Mouse (Mus musculus) layer of hippocampus, postnatal 14 days (tissue): ENCODE results near the gene Rgsl1. TPM values are rescaled to one million over a fixed set of nuclear protein-coding genes. Genes with fewer than 3 reads are reported as not detected.
"Not testable (repeated sequence)": the region's sequence is repeated elsewhere in the genome, so short reads cannot be mapped to it uniquely, and the experiment has no call there.

Source experiments
- DNase-seq, 2 experiments: peaks; one replicate each; pipeline ENCODE4 v3.0.0; 2021 to 2022; ENCODE audit warnings: low spot score in 2 of 2, mixed read lengths in 1 of 2
- long read RNA-seq, 2 experiments: library from polyadenylated mRNA; stranded (forward); transcript quantifications; one replicate each; pipeline ENCODE4 v2.0.0; 2021
- total RNA-seq, 2 experiments: library from RNA; stranded (reverse); gene quantifications; 2 replicates each; pipeline ENCODE4 v1.2.3; 2021

Gene Rgsl1
- 1 to 10 TPM in 1 of 2 experiments, under 1 TPM in 1; 0.88 to 1.0 TPM for total RNA-seq
- long read RNA-seq, experiment 1, result 0 reads
- long read RNA-seq, experiment 2, result 0 reads

- no peak for DNase-seq
Measured at GRCm38 (mm10) chr1:153844042-153844441, at the start of gene Rgsl1. Gene Rgsl1, minus strand, starts transcription at chr1:153844142.

- no peak for DNase-seq
Measured at GRCm38 (mm10) chr1:153891442-153891841, 47.5 kb upstream of the Rgsl1 start, which contains the start of gene Teddm1a. Gene Teddm1a, plus strand, starts transcription at chr1:153891742.

- DNase-seq, result no peak
Measured at GRCm38 (mm10) chr1:153890121-153890520, 46.2 kb upstream of the Rgsl1 start.

- DNase-seq, result no peak
Measured at GRCm38 (mm10) chr1:153886024-153886633, 42.2 kb upstream of the Rgsl1 start.

- not testable (repeated sequence) for DNase-seq
Measured at GRCm38 (mm10) chr1:153880391-153880790, 36.4 kb upstream of the Rgsl1 start.

- DNase-seq, result no peak
Measured at GRCm38 (mm10) chr1:153874045-153874444, 30.1 kb upstream of the Rgsl1 start, which contains the start of gene Teddm1b. Gene Teddm1b, plus strand, starts transcription at chr1:153874345.

GRCm38 (mm10) chr1:153855946-153856345, 12.0 kb upstream of the Rgsl1 start:
- no peak for DNase-seq

- not testable (repeated sequence) for DNase-seq
Measured at GRCm38 (mm10) chr1:153852696-153853095, 8.8 kb upstream of the Rgsl1 start.

GRCm38 (mm10) chr1:153846867-153847266, 2.9 kb upstream of the Rgsl1 start:
- peak; percentile 4 to 37 for DNase-seq

- DNase-seq, result no peak
Measured at GRCm38 (mm10) chr1:153846420-153846819, 2.5 kb upstream of the Rgsl1 start.

- DNase-seq, result no peak
Measured at GRCm38 (mm10) chr1:153842121-153842740, 1.7 kb downstream of the Rgsl1 start.

GRCm38 (mm10) chr1:153836036-153836435, 7.9 kb downstream of the Rgsl1 start:
- no peak for DNase-seq

GRCm38 (mm10) chr1:153830746-153831145, 13.2 kb downstream of the Rgsl1 start:
- DNase-seq, result no peak

GRCm38 (mm10) chr1:153820216-153820615, 23.7 kb downstream of the Rgsl1 start:
- DNase-seq, result no peak

- no peak for DNase-seq
Measured at GRCm38 (mm10) chr1:153814278-153814677, 29.7 kb downstream of the Rgsl1 start.

GRCm38 (mm10) chr1:153807390-153807993, 36.5 kb downstream of the Rgsl1 start:
- DNase-seq, result peak; percentile 43 to 65

- no peak for DNase-seq
Measured at GRCm38 (mm10) chr1:153803530-153803929, 40.4 kb downstream of the Rgsl1 start.

GRCm38 (mm10) chr1:153802691-153803090, 41.3 kb downstream of the Rgsl1 start:
- no peak for DNase-seq

- no peak for DNase-seq
Measured at GRCm38 (mm10) chr1:153794241-153794640, 49.7 kb downstream of the Rgsl1 start.

GRCm38 (mm10) chr1:153790708-153791107, 53.2 kb downstream of the Rgsl1 start:
- DNase-seq, result no peak

GRCm38 (mm10) chr1:153785608-153786007, 58.3 kb downstream of the Rgsl1 start:
- no peak for DNase-seq

- DNase-seq, result no peak
Measured at GRCm38 (mm10) chr1:153783339-153783738, 60.6 kb downstream of the Rgsl1 start.
